20 mouse cellular contexts compared by ENCODE assay signal in the genomic region with DNA sequence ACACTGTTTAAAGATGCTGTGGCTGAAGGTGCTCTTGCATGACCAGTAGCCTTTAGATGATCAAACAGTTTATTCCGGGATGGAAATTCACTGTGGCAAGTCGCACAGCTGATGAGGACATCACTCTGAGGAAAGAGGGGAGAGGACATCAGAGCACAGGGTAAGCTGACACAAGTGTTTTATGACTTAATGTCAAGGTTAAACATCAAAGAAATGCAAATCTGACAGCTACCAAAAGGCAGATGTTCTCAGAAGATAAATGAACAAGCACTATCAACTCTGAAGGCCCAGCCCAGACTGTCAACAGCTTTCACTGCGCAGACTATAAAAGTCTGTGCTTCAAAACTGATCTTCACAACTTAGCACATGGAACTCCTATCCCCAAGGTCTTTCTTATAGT. TPM values are rescaled to one million over a fixed set of nuclear protein-coding genes. Genes with fewer than 3 reads are reported as not detected.
DNase-seq lines count a peak whose midpoint lies in the region; ATAC-seq and TF ChIP-seq lines count a peak whose summit lies in the region.
"Had no signal": no experiment of that assay in that cellular context is flagged by ENCODE, and none has a peak within 500 bp of the region (broad histone marks: within the 10 kb centered on the region; RNA-seq: fewer than 3 reads in every experiment).

No protein-coding gene starts in this region.

- no peak for TF ChIP-seq CTCF in G1E (IDR thresholded peaks at IDR 0.05; ENCODE audit: low read depth, low read length)
- TF ChIP-seq CTCF in thymus, adult 2 months (IDR thresholded peaks at IDR 0.05; ENCODE audit: borderline replicate concordance, control insufficient read depth, extremely low read depth, insufficient read depth, low read length, poor library complexity), result no peak

- no peak for TF ChIP-seq POLR2A in thymus, adult 2 months (IDR thresholded peaks at IDR 0.05; ENCODE audit: control insufficient read depth, extremely low read depth, insufficient read depth, low read length, poor library complexity)

- no peak overlapping the region for H3K9ac ChIP-seq in liver, embryonic 13.5 days
- H3K9ac ChIP-seq in liver, embryonic 12.5 days, result no peak overlapping the region
- H3K9ac ChIP-seq: embryonic facial prominence, embryonic 12.5 days; forebrain, embryonic 12.5 days; heart, embryonic 12.5 days; hindbrain, embryonic 15.5 days had no signal

- H3K36me3 ChIP-seq in liver, embryonic 13.5 days, result peaks cover 23% of the 10 kb centered on the region
- peaks cover 67% of the 10 kb centered on the region for H3K36me3 ChIP-seq in liver, embryonic 12.5 days
- peaks cover 67% of the 10 kb centered on the region for H3K36me3 ChIP-seq in G1E (replicated peaks)
- peaks cover 29% of the 10 kb centered on the region for H3K36me3 ChIP-seq in thymus, adult 2 months (ENCODE audit: control insufficient read depth, insufficient read depth, low read length)

- H3K4me2 ChIP-seq in liver, embryonic 13.5 days, result no peak overlapping the region
- H3K4me2 ChIP-seq in liver, embryonic 12.5 days, result no peak overlapping the region
- H3K4me2 ChIP-seq: embryonic facial prominence, embryonic 12.5 days; forebrain, embryonic 12.5 days; heart, embryonic 12.5 days; hindbrain, embryonic 15.5 days had no signal

- no peaks in the 10 kb centered on the region for H3K27me3 ChIP-seq in liver, embryonic 13.5 days
- H3K27me3 ChIP-seq in liver, embryonic 12.5 days (replicated peaks), result no peaks in the 10 kb centered on the region
- H3K27me3 ChIP-seq in G1E (ENCODE audit: insufficient read depth, low read length), result no peaks in the 10 kb centered on the region
- H3K27me3 ChIP-seq in thymus, adult 2 months (ENCODE audit: control insufficient read depth, insufficient read depth, low read length), result no peaks in the 10 kb centered on the region
- H3K27me3 ChIP-seq: embryonic facial prominence, embryonic 12.5 days; forebrain, embryonic 12.5 days; heart, embryonic 12.5 days; hindbrain, embryonic 15.5 days; Patski had no signal

- H3K27ac ChIP-seq in liver, embryonic 13.5 days, result no peak overlapping the region
- H3K27ac ChIP-seq in liver, embryonic 12.5 days, result no peak overlapping the region
- no peak overlapping the region for H3K27ac ChIP-seq in thymus, adult 2 months (ENCODE audit: control insufficient read depth, insufficient read depth, low read length)
- H3K27ac ChIP-seq: embryonic facial prominence, embryonic 12.5 days; forebrain, embryonic 12.5 days; hindbrain, embryonic 15.5 days had no signal

- WGBS in liver, embryonic 13.5 days (ENCODE audit: insufficient replicate concordance), result 68% methylated on average over 3 of the region's 3 CpGs
- WGBS in liver, embryonic 12.5 days (ENCODE audit: insufficient replicate concordance), result 84% methylated on average over 3 of the region's 3 CpGs
- 71% methylated on average over 3 of the region's 3 CpGs for WGBS in thymus, adult 2 months

- H3K9me3 ChIP-seq in liver, embryonic 13.5 days (replicated peaks), result no peaks in the 10 kb centered on the region
- H3K9me3 ChIP-seq in liver, embryonic 12.5 days (replicated peaks), result no peaks in the 10 kb centered on the region
- no peaks in the 10 kb centered on the region for H3K9me3 ChIP-seq in G1E (replicated peaks)
- H3K9me3 ChIP-seq: embryonic facial prominence, embryonic 12.5 days; forebrain, embryonic 12.5 days; heart, embryonic 12.5 days; hindbrain, embryonic 15.5 days had no signal

- no peak for DNase-seq in liver, embryonic 13.5 days
- DNase-seq in G1E (ENCODE audit: low spot score), result no peak
- DNase-seq in adrenal gland, postnatal 10 days, result peak; percentile 38
- DNase-seq in right cerebral cortex, adult 2 months (ENCODE audit: low spot score in 2 of 2), result no peak
- DNase-seq in gastrocnemius, adult 18-20 months (ENCODE audit: low spot score), result no peak
- no peak for DNase-seq in thymus, adult 2 months
- DNase-seq: cerebellum, adult 11 months; cerebellum, adult 8-10 months; cerebellum, postnatal 14 days; gastrocnemius, postnatal 14 days; kidney, adult 8-10 months had no signal

- no peaks in the 10 kb centered on the region for H3K4me1 ChIP-seq in liver, embryonic 13.5 days (replicated peaks)
- H3K4me1 ChIP-seq in liver, embryonic 12.5 days, result peaks cover 4% of the 10 kb centered on the region; the same call in 1 of the 2 replicates
- H3K4me1 ChIP-seq in G1E (ENCODE audit: insufficient read depth, low read depth, low read length), result peaks cover 6% of the 10 kb centered on the region; the same call in 1 of the 2 replicates
- H3K4me1 ChIP-seq in thymus, adult 2 months (replicated peaks; ENCODE audit: control insufficient read depth, insufficient read depth, low read length), result no peaks in the 10 kb centered on the region
- H3K4me1 ChIP-seq: embryonic facial prominence, embryonic 12.5 days; forebrain, embryonic 12.5 days; heart, embryonic 12.5 days; hindbrain, embryonic 15.5 days had no signal

- 0 out of 2 replicates have a peak, but pooled peaks have one; percentile 34 for ATAC-seq in liver, embryonic 13.5 days (ENCODE audit: low read depth)
- ATAC-seq in liver, embryonic 12.5 days, result no peak
- peak; percentile 60 for ATAC-seq in G1E (ENCODE audit: extremely low read depth, insufficient number of reproducible peaks, low FRiP score, poor library complexity, severe bottlenecking)
- peak; percentile 54 for ATAC-seq in inflammation-experienced regulatory T-cells, adult 6 months
- ATAC-seq: forebrain, embryonic 16.5 days; intestine, postnatal 0 days; Patski had no signal

- H3K4me3 ChIP-seq in liver, embryonic 13.5 days (replicated peaks), result no peak overlapping the region
- no peak overlapping the region for H3K4me3 ChIP-seq in liver, embryonic 12.5 days
- no peak overlapping the region for H3K4me3 ChIP-seq in G1E (ENCODE audit: low read depth, low read length)
- H3K4me3 ChIP-seq in thymus, adult 2 months (ENCODE audit: control insufficient read depth, insufficient read depth, low read length), result no peak overlapping the region
- H3K4me3 ChIP-seq: embryonic facial prominence, embryonic 12.5 days; forebrain, embryonic 12.5 days; heart, embryonic 12.5 days; hindbrain, embryonic 15.5 days had no signal

RNA-seq across cellular contexts. Expression of gene Dnajc21, which starts 23.2 kb away (rescaled TPM):
- 5.8 and 7.5 TPM in 2 replicates for polyA plus RNA-seq in liver, embryonic 13.5 days (2015; fragmentation: Nextera tagmentation; extraction: Ambion mirVana)
- 14.0 and 14.5 TPM in 2 replicates for polyA plus RNA-seq in liver, embryonic 12.5 days (2016; fragmentation: Nextera tagmentation; extraction: Ambion mirVana)
- 53.4 and 64.0 TPM in 2 replicates for total RNA-seq in G1E (2014; fragmentation: Nextera tagmentation)
- 28.2 and 36.0 TPM in 2 replicates for total RNA-seq in G1E (2017)
- 10.0 and 12.8 TPM in 2 replicates for polyA plus RNA-seq in G1E (2012)
- 10 to 100 TPM; 27.1 to 39.7 TPM for total RNA-seq in adrenal gland, postnatal 10 days (2021)
- 10 to 100 TPM; 13.1 to 15.4 (median 15.0) TPM for polyA plus RNA-seq in inflammation-experienced regulatory T-cells, adult 6 months (2017; shearing (Covaris generic))
- 10 to 100 TPM; 70.1 to 79.0 TPM for total RNA-seq in gastrocnemius, adult 18-20 months (2021)
- 1.5 and 1.8 TPM in 2 replicates for polyA plus RNA-seq in thymus, adult 2 months (2012; rRNA removed)

RNA-seq across cellular contexts. Expression of gene Brix1, which starts 38.6 kb away (rescaled TPM):
- polyA plus RNA-seq in liver, embryonic 13.5 days (2015; fragmentation: Nextera tagmentation; extraction: Ambion mirVana), result 96.7 and 125 TPM in 2 replicates
- 111 and 112 TPM in 2 replicates for polyA plus RNA-seq in liver, embryonic 12.5 days (2016; fragmentation: Nextera tagmentation; extraction: Ambion mirVana)
- 104 and 117 TPM in 2 replicates for total RNA-seq in G1E (2014; fragmentation: Nextera tagmentation)
- total RNA-seq in G1E (2017), result 32.6 and 42.6 TPM in 2 replicates
- polyA plus RNA-seq in G1E (2012), result 94.4 and 114 TPM in 2 replicates
- total RNA-seq in adrenal gland, postnatal 10 days (2021), result 10 to 100 TPM; 40.2 to 56.0 TPM
- 100 to 1,000 TPM; 128 to 160 (median 154) TPM for polyA plus RNA-seq in inflammation-experienced regulatory T-cells, adult 6 months (2017; shearing (Covaris generic))
- 10 to 100 TPM; 16.7 to 18.0 TPM for total RNA-seq in gastrocnemius, adult 18-20 months (2021)
- 1.7 and 2.4 TPM in 2 replicates for polyA plus RNA-seq in thymus, adult 2 months (2012; rRNA removed)

RNA-seq across cellular contexts. Expression of gene Rad1, which starts 38.7 kb away (rescaled TPM):
- 21.6 and 26.4 TPM in 2 replicates for polyA plus RNA-seq in liver, embryonic 13.5 days (2015; fragmentation: Nextera tagmentation; extraction: Ambion mirVana)
- polyA plus RNA-seq in liver, embryonic 12.5 days (2016; fragmentation: Nextera tagmentation; extraction: Ambion mirVana), result 31.2 and 34.3 TPM in 2 replicates
- 39.2 and 39.4 TPM in 2 replicates for total RNA-seq in G1E (2014; fragmentation: Nextera tagmentation)
- 40.1 and 40.3 TPM in 2 replicates for total RNA-seq in G1E (2017)
- 13.8 and 19.2 TPM in 2 replicates for polyA plus RNA-seq in G1E (2012)
- 10 to 100 TPM in 1 of 2 experiments, 1 to 10 TPM in 1; 9.3 to 13.4 TPM for total RNA-seq in adrenal gland, postnatal 10 days (2021)
- polyA plus RNA-seq in inflammation-experienced regulatory T-cells, adult 6 months (2017; shearing (Covaris generic)), result 10 to 100 TPM; 26.5 to 33.0 (median 26.6) TPM
- total RNA-seq in gastrocnemius, adult 18-20 months (2021), result 1 to 10 TPM; 3.9 to 5.2 TPM
- 16.0 and 16.1 TPM in 2 replicates for polyA plus RNA-seq in thymus, adult 2 months (2012; rRNA removed)

Comparison
In these comparisons a context has a peak if more than half of its experiments do, and no peak if none do; other contexts are left out.
1. RNA of gene Brix1, which starts 38.6 kb away (polyA plus RNA-seq): 128 to 160 TPM in inflammation-experienced regulatory T-cells, adult 6 months, 111 to 112 TPM in liver, embryonic 12.5 days, 96.7 to 125 TPM in liver, embryonic 13.5 days and 94.4 to 114 TPM in G1E; 1.7 to 2.4 TPM in thymus, adult 2 months; every median in the first group is over 10 times any median in the second.